Mouse (Mus musculus) spleen, adult 2 months (tissue): Measurements from ENCODE around the gene Spats2.

Experiments used
- CTCF ChIP-seq: fragments of 200-500 bp; IDR thresholded peaks from 2 replicates; pipeline ENCODE4 v1.5.1; 2011; ENCODE audit warnings: mild to moderate bottlenecking, inconsistent platforms; ENCODE audit not compliant: insufficient read depth, insufficient read length, insufficient replicate concordance; ENCODE audit errors: extremely low read depth
- POLR2A ChIP-seq: fragments of 200-500 bp; IDR thresholded peaks from 2 replicates; pipeline ENCODE4 v1.6.1; 2011; ENCODE audit warnings: low read depth, low read length, inconsistent platforms

- TF ChIP-seq CTCF (no peak), POLR2A (no peak)
These were observed 38.0 kb downstream of the Spats2 start for GRCm38 (mm10) chr15:99163512-99164365.
